Mouse (Mus musculus) Patski (cell line): ENCODE data around the gene Znhit3. TPM values are rescaled to one million over a fixed set of nuclear protein-coding genes. Genes with fewer than 3 reads are reported as not detected.

Source experiments
- ATAC-seq: fragments of 100-300 bp; one replicate; pipeline ENCODE4 v1.8.0; 2021
- CTCF ChIA-PET: fragments of 350-600 bp; sonication (Branson Sonifier 250); formaldehyde crosslinking; loops from one replicate; lab custom pipeline; 2022; ENCODE audit warnings: inconsistent platforms; lab: Charles Lee
- POLR2A ChIA-PET: fragments of 350-600 bp; sonication (Branson Sonifier 250); formaldehyde crosslinking; loops from one replicate; lab custom pipeline; 2022; ENCODE audit warnings: antibody characterized with exemption, inconsistent platforms; lab: Charles Lee
- DNase-seq: peaks from one replicate; pipeline ENCODE4 v3.0.0-alpha.2; 2011; ENCODE audit warnings: low read depth, low spot score
- H3K27me3 ChIP-seq: fragments of 371-371 bp; one replicate; pipeline ENCODE4 v1.5.1; 2021
- CTCF ChIP-seq: fragments of 100-300 bp; IDR thresholded peaks from one replicate; pipeline ENCODE4 v1.5.1; 2021
- in situ Hi-C: fragments of 300-500 bp; cut with MboI; formaldehyde crosslinking; loops from 3 replicates; pipeline ENCODE4 v1.11.1; 2018; ENCODE audit warnings: low pct_unique_long_range_greater_than_20kb, mixed read lengths
- polyA plus RNA-seq: library from polyadenylated mRNA; unstranded; gene quantifications from one replicate; pipeline ENCODE4 v1.2.3, GENCODE M21; 2021

Znhit3 gene
- polyA plus RNA-seq, 1 experiment from 2014 or later, result 18.7 TPM

DNA sequence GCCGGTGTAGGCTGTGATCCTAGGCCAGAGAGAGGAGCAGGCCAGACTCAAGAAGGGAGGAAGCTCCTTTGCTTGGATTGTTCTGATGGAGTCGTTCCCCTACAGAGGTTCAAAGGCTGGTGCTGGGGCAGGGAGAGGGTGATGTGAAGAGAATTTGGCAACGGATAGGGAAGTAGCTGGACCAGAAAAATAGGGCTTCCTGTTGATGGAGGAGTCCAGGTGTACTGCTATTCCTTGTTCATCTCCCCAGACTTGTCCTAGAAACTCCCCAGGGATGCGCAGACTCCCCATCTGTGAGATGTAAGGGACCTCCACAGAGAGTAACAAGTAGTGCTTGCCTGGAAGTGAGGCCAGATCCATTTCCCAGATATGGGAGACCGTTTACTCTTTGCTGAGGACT lies 40.2 kb upstream of the Znhit3 start:
- CTCF ChIA-PET, result no interaction called here
- DNase-seq (no peak), ATAC-seq (no peak)
- POLR2A ChIA-PET, result no interaction called here
- in situ Hi-C loops, result no loop called here
- no peak for TF ChIP-seq CTCF
- H3K27me3 ChIP-seq, result peaks cover 70% of the 10 kb centered on the region

DNA sequence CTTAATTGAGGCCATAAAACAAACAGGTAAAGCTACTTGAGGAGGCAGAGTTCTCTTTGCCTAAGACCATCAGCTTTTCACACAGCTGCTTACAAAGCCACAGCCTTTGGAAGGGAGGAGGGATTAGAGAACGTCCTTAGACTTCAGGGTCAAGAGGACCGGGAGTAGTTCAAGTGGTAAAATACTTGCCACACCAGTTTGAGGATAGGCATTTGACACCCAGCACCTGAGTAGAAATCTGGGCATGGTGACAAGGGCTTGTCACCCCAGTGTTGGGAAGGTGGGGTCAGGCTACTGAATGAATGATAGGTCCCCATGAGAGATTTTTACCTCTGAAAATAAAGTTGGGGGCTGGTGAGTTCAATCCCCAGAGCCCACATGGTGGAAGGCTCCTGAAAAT lies 36.4 kb upstream of the Znhit3 start:
- peaks cover 58% of the 10 kb centered on the region for H3K27me3 ChIP-seq
- POLR2A ChIA-PET, result no interaction called here
- DNase-seq (no peak), ATAC-seq (no peak)
- CTCF ChIA-PET, result interaction anchor here (2.0 kb wide), 1 partner anchor 12 kb away, joined by 5 read pairs; no protein-coding TSS in a partner anchor
- TF ChIP-seq CTCF, result no peak
- in situ Hi-C loops, result no loop called here

DNA sequence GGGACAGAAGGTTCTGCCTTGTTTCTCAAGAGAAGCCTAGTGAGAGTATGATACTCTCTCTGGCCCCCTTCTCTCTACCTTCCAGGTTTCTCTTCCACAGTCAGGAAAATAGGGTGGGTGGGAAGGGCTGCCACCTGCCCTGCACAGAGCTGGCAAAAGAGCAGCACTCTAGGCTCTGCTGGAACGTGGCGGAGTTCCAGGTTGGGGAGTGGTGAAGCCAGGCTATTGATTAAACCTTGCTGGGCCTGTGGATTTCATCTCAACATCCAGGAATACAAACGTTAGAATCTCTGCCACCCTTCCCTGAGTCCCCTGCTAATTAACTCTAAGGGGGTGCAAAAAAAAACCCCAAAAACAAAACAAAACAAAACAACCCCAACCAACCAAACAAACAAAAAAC lies 32.4 kb upstream of the Znhit3 start:
- DNase-seq (no peak), ATAC-seq (no peak)
- no peak for TF ChIP-seq CTCF
- CTCF ChIA-PET, result no interaction called here
- peaks cover 61% of the 10 kb centered on the region for H3K27me3 ChIP-seq
- POLR2A ChIA-PET, result no interaction called here
- in situ Hi-C loops, result no loop called here

DNA sequence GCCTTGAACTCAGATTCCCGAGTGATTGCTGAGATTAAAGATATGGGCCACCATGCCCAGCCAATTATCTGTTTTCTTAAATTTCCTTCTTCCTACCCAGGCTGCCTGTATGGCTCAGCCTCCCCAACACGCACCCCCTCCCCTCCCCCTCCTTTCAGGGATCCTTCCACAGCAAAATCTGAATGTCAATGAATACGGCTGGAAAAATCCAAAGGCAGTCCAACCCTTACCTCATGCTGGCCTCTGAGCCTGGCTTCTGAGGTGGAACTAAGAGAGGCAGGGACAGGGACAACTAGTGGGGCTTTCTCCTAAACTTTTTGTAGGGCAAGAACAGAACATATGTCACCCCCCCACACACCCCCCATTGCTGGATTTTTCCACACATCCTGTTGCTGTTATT lies 31.9 kb upstream of the Znhit3 start:
- ChIA-PET CTCF (no interaction called here), POLR2A (no interaction called here)
- DNase-seq, result no peak
- H3K27me3 ChIP-seq, result peaks cover 62% of the 10 kb centered on the region
- no peak for TF ChIP-seq CTCF
- in situ Hi-C loops, result no loop called here
- no peak for ATAC-seq

DNA sequence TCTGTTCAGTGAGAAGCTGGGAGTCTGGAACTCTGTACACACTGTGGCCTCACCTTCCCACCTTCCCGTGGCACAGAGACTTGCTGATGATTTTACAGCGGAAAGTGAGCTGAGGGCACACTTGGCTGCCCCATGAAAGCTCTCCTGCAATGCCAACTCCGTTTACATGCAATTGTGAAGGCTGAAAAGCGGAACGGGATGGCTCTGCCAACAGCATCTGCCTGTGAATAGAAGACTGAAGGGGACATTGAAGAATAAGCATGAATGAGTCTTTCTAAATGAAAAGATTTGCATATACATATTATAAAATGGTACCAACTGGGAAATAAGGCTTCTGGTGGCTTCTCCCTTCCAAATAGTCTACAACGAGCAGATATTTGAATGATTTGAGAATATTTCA lies 31.0 kb upstream of the Znhit3 start:
- ChIA-PET POLR2A (no interaction called here), CTCF (no interaction called here)
- ATAC-seq (no peak), DNase-seq (no peak)
- peaks cover 64% of the 10 kb centered on the region for H3K27me3 ChIP-seq
- in situ Hi-C loops, result no loop called here
- TF ChIP-seq CTCF, result no peak

DNA sequence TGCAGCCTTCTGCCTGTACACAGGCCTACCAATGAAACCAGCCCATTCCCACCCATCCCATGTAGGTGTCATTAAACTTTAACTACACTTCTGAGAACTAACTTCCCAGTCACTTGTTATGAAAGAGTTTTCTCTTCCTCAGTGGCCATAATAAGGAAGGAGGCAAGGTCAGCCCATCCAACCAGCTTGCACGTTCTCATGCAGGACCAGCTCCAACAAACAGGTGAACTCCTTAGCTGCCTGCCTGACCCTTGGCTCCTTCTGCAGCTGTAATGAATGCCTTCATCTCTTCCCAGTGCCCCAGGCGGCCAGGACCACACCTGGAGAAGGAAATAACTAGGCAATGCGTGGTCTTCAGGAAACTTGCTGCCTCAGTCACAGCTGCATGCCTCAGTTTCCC lies 29.7 kb upstream of the Znhit3 start:
- in situ Hi-C loops, result no loop called here
- no peak for TF ChIP-seq CTCF
- H3K27me3 ChIP-seq, result peaks cover 50% of the 10 kb centered on the region
- ATAC-seq, result no peak
- DNase-seq, result no peak
- ChIA-PET POLR2A (no interaction called here), CTCF (no interaction called here)

DNA sequence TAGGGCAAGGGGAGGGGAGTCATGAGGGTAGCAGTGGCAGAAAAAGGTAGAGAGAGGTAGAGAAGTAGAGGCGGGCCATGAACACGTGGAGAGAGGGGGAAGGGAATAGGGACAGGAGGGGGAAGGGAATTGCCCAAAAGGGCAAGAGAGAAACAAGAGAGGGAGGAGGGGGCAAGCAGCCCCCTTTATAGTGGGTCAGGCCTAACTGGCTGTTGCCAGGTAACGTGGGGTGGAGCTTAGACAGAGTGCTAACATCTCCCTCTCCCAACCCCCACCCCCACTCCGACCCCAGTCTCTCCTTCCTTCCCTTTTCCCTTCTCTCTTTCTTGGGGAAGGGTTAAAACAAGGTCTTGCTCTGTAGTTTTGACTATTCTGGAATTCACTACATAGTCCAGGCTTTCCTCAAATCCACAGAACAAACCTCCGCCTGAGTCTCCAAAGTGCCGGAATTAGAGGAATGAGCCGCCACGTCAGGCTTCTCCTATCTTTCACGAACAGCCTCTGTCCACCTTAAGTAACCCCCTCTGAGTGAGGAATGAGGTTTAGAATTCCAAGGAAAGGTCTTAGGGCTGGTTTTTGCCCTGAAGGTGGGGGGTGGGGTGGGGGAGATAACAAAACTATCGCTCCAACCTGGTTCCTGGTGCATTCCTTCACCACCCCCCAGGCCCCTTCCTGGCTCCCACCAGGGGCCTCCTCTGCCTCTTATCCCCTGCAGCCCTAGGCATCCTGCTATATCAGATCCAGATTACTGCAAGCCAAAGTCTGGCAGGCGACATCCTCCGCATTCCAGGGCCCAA lies 28.7 kb upstream of the Znhit3 start:
- TF ChIP-seq CTCF, result no peak
- ATAC-seq, result no peak
- in situ Hi-C loops, result no loop called here
- POLR2A ChIA-PET, result no interaction called here
- CTCF ChIA-PET, result no interaction called here
- DNase-seq, result no peak
- peaks cover 46% of the 10 kb centered on the region for H3K27me3 ChIP-seq

DNA sequence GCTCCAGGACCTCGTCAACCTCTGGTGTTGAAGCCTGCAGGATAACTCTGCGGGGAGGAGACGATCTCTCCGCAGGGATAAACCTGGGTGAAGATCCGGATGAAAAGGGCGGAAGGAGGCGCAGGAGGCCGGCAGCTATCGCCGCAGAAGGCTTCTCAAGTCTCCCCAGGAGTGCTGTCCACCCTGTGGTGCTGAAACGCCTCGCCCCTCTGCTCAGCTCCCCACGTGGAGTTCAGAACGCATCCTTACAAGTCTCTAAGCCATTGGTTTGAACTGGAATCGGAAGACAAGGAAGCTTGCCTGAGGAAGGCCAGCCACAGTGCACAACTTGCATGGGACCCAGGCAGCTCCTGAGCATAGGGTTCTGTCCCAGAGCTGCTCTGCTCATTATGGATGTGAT lies 27.8 kb upstream of the Znhit3 start:
- ATAC-seq (peak; percentile 57), DNase-seq (no peak)
- in situ Hi-C loops, result no loop called here
- CTCF ChIA-PET, result interaction anchor here (1.0 kb wide), 1 partner anchor 25 kb away, joined by 3 read pairs; no protein-coding TSS in a partner anchor
- POLR2A ChIA-PET, result no interaction called here
- no peak for TF ChIP-seq CTCF
- H3K27me3 ChIP-seq, result peaks cover 48% of the 10 kb centered on the region

DNA sequence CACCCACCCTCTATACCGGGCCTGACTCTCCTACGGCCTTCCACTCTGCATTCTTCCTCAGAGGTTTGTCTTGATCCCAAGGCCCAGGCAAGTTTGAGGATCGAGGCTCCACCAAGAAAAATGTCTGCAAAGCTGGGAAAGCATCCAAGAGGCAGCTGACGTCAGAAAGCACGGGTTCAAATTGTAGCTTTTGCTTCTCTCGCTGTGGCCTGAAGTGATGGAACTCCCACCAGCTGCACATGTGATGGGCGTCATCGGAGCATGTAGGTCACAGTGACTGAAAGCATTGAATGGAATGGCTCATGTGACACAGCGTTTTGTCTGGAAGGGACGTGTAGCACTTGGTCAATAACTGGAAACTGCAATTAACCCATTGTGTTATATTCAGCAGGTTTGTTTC lies 24.0 kb upstream of the Znhit3 start:
- peaks cover 46% of the 10 kb centered on the region for H3K27me3 ChIP-seq
- DNase-seq (no peak), ATAC-seq (no peak)
- TF ChIP-seq CTCF, result no peak
- ChIA-PET POLR2A (no interaction called here), CTCF (no interaction called here)
- in situ Hi-C loops, result no loop called here

DNA sequence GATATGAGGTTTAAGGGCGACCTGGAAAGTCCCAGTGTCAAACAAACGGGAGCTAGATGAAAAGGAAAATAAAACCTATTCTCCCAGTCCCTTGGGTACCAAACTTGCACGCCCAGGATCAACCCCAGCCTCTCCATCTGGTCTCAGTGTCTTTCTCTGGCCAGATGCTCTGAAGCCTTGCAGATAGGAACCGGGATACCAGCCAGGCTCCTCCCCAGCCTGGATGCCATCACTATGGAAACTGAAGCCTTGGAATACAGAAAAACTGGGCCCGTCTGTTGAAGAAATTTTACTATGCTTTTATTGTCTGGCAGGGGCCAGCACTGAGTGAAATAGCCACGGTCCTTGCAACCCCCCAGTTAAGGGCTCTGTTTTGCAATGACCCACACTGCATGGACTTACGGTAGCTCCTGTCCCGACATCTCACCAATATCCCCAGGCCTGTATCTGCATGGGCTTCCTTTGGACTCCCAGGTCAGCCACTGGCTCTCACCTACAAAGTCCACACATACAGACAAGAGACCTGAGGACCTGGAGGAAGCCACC lies 23.4 kb upstream of the Znhit3 start:
- peaks cover 48% of the 10 kb centered on the region for H3K27me3 ChIP-seq
- POLR2A ChIA-PET, result no interaction called here
- CTCF ChIA-PET, result no interaction called here
- no peak for TF ChIP-seq CTCF
- DNase-seq, result no peak
- in situ Hi-C loops, result no loop called here
- ATAC-seq, result no peak

DNA sequence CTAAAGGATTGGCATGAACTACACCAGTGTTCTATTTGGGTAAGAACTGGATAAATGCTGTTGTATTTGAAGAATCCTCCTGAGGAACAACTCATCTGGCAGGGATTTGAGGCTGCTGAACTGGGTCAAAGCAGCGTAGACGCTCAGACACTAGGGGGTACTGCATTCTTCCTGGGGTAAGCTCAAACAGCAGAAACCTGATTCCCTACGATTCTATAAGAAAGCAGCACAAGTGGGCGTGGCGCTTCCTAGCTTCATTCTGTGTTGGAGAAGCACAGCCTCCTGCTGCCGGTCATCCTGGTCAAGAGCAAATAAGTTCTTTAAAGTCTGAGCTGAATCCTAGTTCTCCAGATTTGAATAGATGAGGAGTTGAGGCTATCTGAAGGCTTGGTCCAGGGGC lies 16.1 kb upstream of the Znhit3 start:
- ATAC-seq (no peak), DNase-seq (no peak)
- peaks cover 57% of the 10 kb centered on the region for H3K27me3 ChIP-seq
- ChIA-PET CTCF (no interaction called here), POLR2A (interaction anchor here (0.6 kb wide), 1 partner anchor 1693 kb away, joined by 4 read pairs; no protein-coding TSS in a partner anchor)
- in situ Hi-C loops, result no loop called here
- no peak for TF ChIP-seq CTCF
